Comparison of ENCODE assay signal across 30 mouse cellular contexts in genomic region chr14:60653184-60653583, GRCm38 (mm10). TPM values are rescaled to one million over a fixed set of nuclear protein-coding genes. Genes with fewer than 3 reads are reported as not detected.
DNase-seq lines count a peak whose midpoint lies in the region; ATAC-seq lines count a peak whose summit lies in the region.
"Had no signal": no experiment of that assay in that cellular context is flagged by ENCODE, and none has a peak within 500 bp of the region (broad histone marks: within the 10 kb centered on the region; RNA-seq: fewer than 3 reads in every experiment).

No protein-coding gene starts in this region.

- no peak overlapping the region for H3K4me3 ChIP-seq in liver, embryonic 11.5 days (ENCODE audit: low read depth, low read length)
- no peak overlapping the region for H3K4me3 ChIP-seq in liver, embryonic 15.5 days (replicated peaks)
- H3K4me3 ChIP-seq: embryonic facial prominence, embryonic 10.5 days; embryonic facial prominence, embryonic 15.5 days; hindbrain, embryonic 12.5 days; myocyte; neural tube, embryonic 13.5 days; stomach, embryonic 15.5 days had no signal

- DNase-seq in liver, embryonic 11.5 days (ENCODE audit: low spot score): no peak
- DNase-seq in liver (no peak), ZHBTc4 (ENCODE audit: low read depth, low spot score) (peak; percentile 12)
- DNase-seq in T-cell, adult 2 months (ENCODE audit: low spot score): no peak
- DNase-seq in layer of hippocampus, postnatal 14 days (ENCODE audit: low spot score in 2 of 2): no peak
- DNase-seq: adrenal gland, adult 2 months; B cell, adult 2 months; cerebellum, adult 2 months; cerebellum, postnatal 14 days; gastrocnemius, postnatal 14 days; heart, postnatal 36 days; kidney, adult 9 months; kidney, postnatal 14 days; layer of hippocampus, adult 9-11 months; lung, postnatal 36 days; right cerebral cortex, postnatal 25 days had no signal

- H3K4me1 ChIP-seq in liver, embryonic 11.5 days (replicated peaks; ENCODE audit: control insufficient read depth, insufficient read depth, low read length): peaks cover 23% of the 10 kb centered on the region
- H3K4me1 ChIP-seq in liver, embryonic 15.5 days (replicated peaks): peaks cover 88% of the 10 kb centered on the region

- no peaks in the 10 kb centered on the region for H3K36me3 ChIP-seq in liver, embryonic 11.5 days (ENCODE audit: control insufficient read depth, insufficient read depth, low read length)
- 0 out of 2 replicates have a peak, but pooled peaks cover 4% of the 10 kb centered on the region for H3K36me3 ChIP-seq in liver, embryonic 15.5 days (replicated peaks)
- H3K36me3 ChIP-seq: embryonic facial prominence, embryonic 15.5 days; hindbrain, embryonic 12.5 days; neural tube, embryonic 13.5 days; stomach, embryonic 15.5 days had no signal

- peak overlapping the region; percentile 41; the same call in 1 of the 2 replicates for H3K27ac ChIP-seq in liver, embryonic 11.5 days (ENCODE audit: low read depth, low read length)
- peak overlapping the region; percentile 94 for H3K27ac ChIP-seq in liver, embryonic 15.5 days (replicated peaks)
- H3K27ac ChIP-seq: embryonic facial prominence, embryonic 10.5 days; embryonic facial prominence, embryonic 15.5 days; hindbrain, embryonic 12.5 days; stomach, embryonic 15.5 days had no signal

- no peak overlapping the region; the same call in none of the 2 replicates for H3K4me2 ChIP-seq in liver, embryonic 11.5 days
- H3K4me2 ChIP-seq in liver, embryonic 15.5 days: peak overlapping the region; percentile 69
- H3K4me2 ChIP-seq: embryonic facial prominence, embryonic 15.5 days; heart, embryonic 11.5 days; hindbrain, embryonic 12.5 days; midbrain, embryonic 11.5 days; stomach, embryonic 15.5 days had no signal

- H3K27me3 ChIP-seq in liver, embryonic 11.5 days (replicated peaks; ENCODE audit: control insufficient read depth, insufficient read depth, low read length): no peaks in the 10 kb centered on the region
- H3K27me3 ChIP-seq in liver, embryonic 15.5 days: no peaks in the 10 kb centered on the region
- H3K27me3 ChIP-seq: CH12.LX; embryonic facial prominence, embryonic 15.5 days; hindbrain, embryonic 12.5 days; neural tube, embryonic 13.5 days; stomach, embryonic 15.5 days had no signal

- ATAC-seq in liver, embryonic 11.5 days (replicated peaks; ENCODE audit: low FRiP score): no peak
- no peak for ATAC-seq in liver, embryonic 15.5 days (ENCODE audit: insufficient read depth)
- ATAC-seq: activated CD4-positive, CD25-positive, alpha-beta regulatory T cell, adult 4 months; forebrain, embryonic 14.5 days; intestine, postnatal 0 days; Patski had no signal

- H3K9ac ChIP-seq in liver, embryonic 11.5 days (ENCODE audit: low read depth, low read length): no peak overlapping the region
- H3K9ac ChIP-seq in liver, embryonic 15.5 days: no peak overlapping the region
- H3K9ac ChIP-seq: embryonic facial prominence, embryonic 15.5 days; hindbrain, embryonic 12.5 days; neural tube, embryonic 13.5 days; stomach, embryonic 15.5 days had no signal

- WGBS in liver, embryonic 11.5 days: 81% methylated on average over 4 of the region's 4 CpGs
- 77% methylated on average over 4 of the region's 4 CpGs for WGBS in liver, embryonic 15.5 days (ENCODE audit: insufficient replicate concordance)

- no peaks in the 10 kb centered on the region for H3K9me3 ChIP-seq in liver, embryonic 11.5 days (ENCODE audit: control insufficient read depth, low read length)
- no peaks in the 10 kb centered on the region for H3K9me3 ChIP-seq in liver, embryonic 15.5 days (replicated peaks)
- H3K9me3 ChIP-seq: embryonic facial prominence, embryonic 10.5 days; embryonic facial prominence, embryonic 15.5 days; hindbrain, embryonic 12.5 days; neural tube, embryonic 13.5 days; stomach, embryonic 15.5 days had no signal

RNA-seq across cellular contexts. Expression of gene Spata13, which starts 19.4 kb away (rescaled TPM):
- 14.0 and 16.1 TPM in 2 replicates for polyA plus RNA-seq in liver, embryonic 11.5 days (2014; fragmentation: Nextera tagmentation; extraction: Ambion mirVana)
- 18.2 and 21.3 TPM in 2 replicates for polyA plus RNA-seq in liver, embryonic 15.5 days (2015; fragmentation: Nextera tagmentation; extraction: Ambion mirVana)
- 10 to 100 TPM; 25.2 to 30.5 TPM for total RNA-seq in layer of hippocampus, postnatal 14 days (2021)
